Mouse (Mus musculus): ENCODE results near the gene Trim28. TPM values are rescaled to one million over a fixed set of nuclear protein-coding genes. Genes with fewer than 3 reads are reported as not detected.
"Not testable (repeated sequence)": the region's sequence is repeated elsewhere in the genome, so short reads cannot be mapped to it uniquely, and the experiment has no call there.

Trim28 gene
- polyA plus RNA-seq, 1 experiment: 16.2 TPM

DNA sequence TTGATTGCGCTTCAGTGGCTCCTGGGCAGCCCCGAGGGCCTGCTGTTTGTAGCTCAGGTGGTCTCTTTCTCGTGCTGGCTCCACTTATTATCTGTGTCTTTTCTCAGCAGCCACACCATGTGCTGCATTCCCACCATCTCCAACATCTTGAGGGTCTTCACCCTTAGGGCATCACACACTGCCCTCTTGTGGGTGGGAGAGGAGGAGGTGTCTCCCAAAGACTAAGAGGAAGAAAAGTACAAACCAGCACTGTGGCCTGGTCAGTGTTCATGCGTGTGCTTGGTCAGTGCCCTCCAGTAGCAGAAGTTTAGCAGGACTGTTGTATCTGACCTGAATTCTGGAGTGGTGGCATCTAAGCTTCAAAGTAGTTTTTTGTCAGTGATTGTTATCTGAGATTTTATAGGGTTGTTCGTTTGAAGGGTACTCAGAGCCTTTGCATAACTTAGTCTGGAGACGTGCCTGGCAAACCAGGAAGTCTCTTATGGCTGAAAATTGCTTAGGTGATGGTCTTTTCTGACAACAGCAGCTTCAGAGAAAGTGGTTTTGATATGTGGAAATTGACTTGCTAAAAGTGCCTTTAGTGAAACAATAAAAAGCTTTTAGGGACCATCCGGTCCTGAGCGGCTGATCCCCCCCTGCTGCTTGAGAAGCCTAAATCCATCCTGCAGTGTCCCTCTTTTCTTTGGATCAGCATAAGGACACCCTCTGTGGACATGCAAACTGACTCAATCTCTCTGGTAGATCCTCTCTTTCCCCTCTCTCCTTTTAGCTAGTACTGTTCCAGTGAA lies 58.2 kb downstream of the Trim28 start:
- no peak for TF ChIP-seq TAL1 (IDR thresholded peaks at IDR 0.05; ENCODE audit: low read length)
- no peak for TF ChIP-seq GATA1 (IDR thresholded peaks at IDR 0.05; ENCODE audit: low read length)
- Histone ChIP-seq H3K9me3 (ENCODE audit: control insufficient read depth, low read length) (no peaks in the 10 kb centered on the region), H3K4me3 (replicated peaks) (no peak overlapping the region), H3K4me1 (ENCODE audit: control insufficient read depth) (peaks cover 18% of the 10 kb centered on the region), H3K36me3 (ENCODE audit: control insufficient read depth) (no peaks in the 10 kb centered on the region), H3K27me3 (ENCODE audit: control insufficient read depth) (peaks cover 3% of the 10 kb centered on the region; the same call in 1 of the 2 replicates)

DNA sequence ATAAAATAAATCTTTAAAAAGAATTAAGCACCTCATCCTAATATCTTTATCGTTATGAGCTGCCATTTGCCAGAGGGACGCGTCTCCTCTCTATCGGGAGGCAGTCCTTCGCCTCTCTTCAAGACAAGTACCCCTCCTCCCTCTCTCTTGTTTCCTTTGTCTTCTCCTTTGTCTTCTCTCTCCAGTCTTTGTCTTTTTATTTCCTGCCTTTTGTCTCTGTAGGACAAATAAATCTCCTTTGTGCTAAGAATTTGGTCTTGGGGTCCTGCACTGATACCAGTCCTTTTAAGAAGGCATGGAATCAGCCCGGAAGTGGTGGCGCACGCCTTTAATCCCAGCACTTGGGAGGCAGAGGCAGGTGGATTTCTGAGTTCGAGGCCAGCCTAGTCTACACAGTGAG lies 60.6 kb downstream of the Trim28 start:
- Histone ChIP-seq H3K9me3 (ENCODE audit: control insufficient read depth, low read length) (peaks cover 2% of the 10 kb centered on the region; the same call in 1 of the 2 replicates), H3K27me3 (ENCODE audit: control insufficient read depth) (peaks cover 3% of the 10 kb centered on the region; the same call in 1 of the 2 replicates), H3K36me3 (ENCODE audit: control insufficient read depth) (no peaks in the 10 kb centered on the region), H3K4me1 (ENCODE audit: control insufficient read depth) (peaks cover 6% of the 10 kb centered on the region), H3K4me3 (replicated peaks) (no peak overlapping the region)
- TF ChIP-seq GATA1 (IDR thresholded peaks at IDR 0.05; ENCODE audit: low read length) (no peak), TAL1 (IDR thresholded peaks at IDR 0.05; ENCODE audit: low read length) (no peak)

DNA sequence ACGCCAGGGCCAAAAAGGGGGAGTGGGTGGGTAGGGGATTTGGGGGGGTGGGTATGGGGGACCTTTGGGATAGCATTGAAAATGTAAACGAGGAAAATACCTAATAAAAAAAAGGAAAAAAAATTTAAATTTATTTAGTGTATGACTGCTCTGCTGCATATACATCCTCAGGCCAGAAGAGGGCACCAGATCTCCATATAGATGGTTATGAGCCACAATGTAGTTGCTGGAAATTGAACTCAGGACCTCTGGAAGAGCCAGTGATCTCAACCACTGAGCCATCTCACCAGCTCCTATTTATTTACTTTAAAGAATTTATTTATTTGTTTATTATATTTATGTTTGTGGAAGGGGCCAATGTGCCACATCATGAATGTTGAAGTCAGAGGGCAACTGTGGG lies 64.5 kb downstream of the Trim28 start:
- H3K9me3 ChIP-seq (ENCODE audit: control insufficient read depth, low read length); H3K4me1 ChIP-seq (ENCODE audit: control insufficient read depth); H3K36me3 ChIP-seq (ENCODE audit: control insufficient read depth); H3K27me3 ChIP-seq (ENCODE audit: control insufficient read depth); H3K4me3 ChIP-seq (replicated peaks): not testable (repeated sequence)

DNA sequence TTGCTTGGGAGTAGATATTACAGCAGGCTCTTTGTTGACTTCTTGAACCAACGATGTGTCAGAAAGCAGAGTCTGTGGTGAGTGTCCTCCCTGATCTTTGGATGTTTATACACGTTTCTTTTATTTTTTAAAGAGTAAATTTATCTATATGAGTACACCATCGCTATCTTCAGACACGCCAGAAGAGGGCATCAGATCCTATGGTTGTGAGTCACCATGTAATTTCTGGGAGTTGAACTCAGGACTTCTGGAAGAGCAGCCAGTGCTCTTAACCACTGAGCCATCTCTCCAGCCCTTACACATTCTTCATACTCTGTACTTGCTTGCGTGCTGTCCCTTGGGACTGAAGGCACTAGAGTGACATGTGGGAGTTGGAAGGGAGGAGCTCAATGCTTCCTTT lies 73.4 kb downstream of the Trim28 start:
- no peaks in the 10 kb centered on the region for H3K9me3 ChIP-seq (ENCODE audit: control insufficient read depth, low read length)
- no peaks in the 10 kb centered on the region for H3K36me3 ChIP-seq (ENCODE audit: control insufficient read depth)
- no peaks in the 10 kb centered on the region for H3K27me3 ChIP-seq (ENCODE audit: control insufficient read depth)
- H3K4me3 ChIP-seq (replicated peaks): no peak overlapping the region
- no peaks in the 10 kb centered on the region for H3K4me1 ChIP-seq (ENCODE audit: control insufficient read depth)
- TF ChIP-seq GATA1 (IDR thresholded peaks at IDR 0.05; ENCODE audit: low read length) (no peak), TAL1 (IDR thresholded peaks at IDR 0.05; ENCODE audit: low read length) (no peak)

Other genes starting within 250 kb of the Trim28 start
- 0.04 TPM in 1 of 2 replicates, not detected in the other for gene Zscan18, start 195.5 kb upstream of the Trim28 start, polyA plus RNA-seq (2012)
- gene Zfp329, start 180.3 kb upstream of the Trim28 start, polyA plus RNA-seq (2012): 0.01 TPM in 1 of 2 replicates, not detected in the other
- 0.06 and 0.24 TPM in 2 replicates for gene Zfp110, start 164.4 kb upstream of the Trim28 start, polyA plus RNA-seq (2012)
- gene Zfp128, start 117.9 kb upstream of the Trim28 start, polyA plus RNA-seq (2012): 0.02 TPM in 1 of 2 replicates, not detected in the other
- 0.04 TPM in 2 replicates for gene Zscan22, start 101.3 kb upstream of the Trim28 start, polyA plus RNA-seq (2012)
- gene Rps5, start 76.8 kb upstream of the Trim28 start, polyA plus RNA-seq (2012): 328 and 368 TPM in 2 replicates
- 0.11 and 0.14 TPM in 2 replicates for gene Rnf225, start 71.7 kb upstream of the Trim28 start, polyA plus RNA-seq (2012)
- gene Zfp324, start 33.3 kb upstream of the Trim28 start, polyA plus RNA-seq (2012): 0.27 and 0.38 TPM in 2 replicates
- gene Zfp446, start 21.3 kb upstream of the Trim28 start, polyA plus RNA-seq (2012): 0.20 and 0.29 TPM in 2 replicates
- not detected in 2 replicates for gene Slc27a5, start 922 bp upstream of the Trim28 start, polyA plus RNA-seq (2012)
- 6.7 and 7.7 TPM in 2 replicates for gene Zbtb45, start 10.9 kb downstream of the Trim28 start, polyA plus RNA-seq (2012)
- gene Chmp2a, start 35.7 kb downstream of the Trim28 start, polyA plus RNA-seq (2012): 39.9 and 103 TPM in 2 replicates
- 22.8 and 28.8 TPM in 2 replicates for gene Ube2m, start 39.2 kb downstream of the Trim28 start, polyA plus RNA-seq (2012)
- 0.03 TPM in 2 replicates for gene Mzf1, start 55.6 kb downstream of the Trim28 start, polyA plus RNA-seq (2012)
- gene Vmn1r85, start 96.1 kb downstream of the Trim28 start, polyA plus RNA-seq (2012): 0.06 TPM in 1 of 2 replicates, not detected in the other
- gene Vmn1r86, start 120.8 kb downstream of the Trim28 start, polyA plus RNA-seq (2012): not detected in 2 replicates
- gene Vmn1r87, start 141.0 kb downstream of the Trim28 start, polyA plus RNA-seq (2012): 0.04 TPM in 1 of 2 replicates, not detected in the other
- gene Vmn1r88, start 160.5 kb downstream of the Trim28 start, polyA plus RNA-seq (2012): not detected in 2 replicates
- not detected in 2 replicates for gene Vmn1r89, start 213.9 kb downstream of the Trim28 start, polyA plus RNA-seq (2012)